Mouse (Mus musculus): ENCODE measurements around the gene Trip13. TPM values are rescaled to one million over a fixed set of nuclear protein-coding genes. Genes with fewer than 3 reads are reported as not detected.

The Trip13 gene
- polyA plus RNA-seq, 1 experiment from 2014 or later = 10.2 TPM

- Histone ChIP-seq H3K4me1 (replicated peaks) (peaks cover 20% of the 10 kb centered on the region), H3K36me3 (peaks cover 37% of the 10 kb centered on the region), H3K27ac (replicated peaks) (no peak overlapping the region), H3K9ac (no peak overlapping the region), H3K9me3 (no peaks in the 10 kb centered on the region), H3K4me2 (peak overlapping the region; percentile 87; the same call in 1 of the 2 replicates), H3K4me3 (no peak overlapping the region), H3K27me3 (no peaks in the 10 kb centered on the region)
- no peak for ATAC-seq (ENCODE audit: low FRiP score, low read depth)
- 95% methylated on average over 5 of the region's 5 CpGs for WGBS
Observed at GRCm38 (mm10) chr13:73939101-73939500, 1.5 kb upstream of the Trip13 start.

DNA sequence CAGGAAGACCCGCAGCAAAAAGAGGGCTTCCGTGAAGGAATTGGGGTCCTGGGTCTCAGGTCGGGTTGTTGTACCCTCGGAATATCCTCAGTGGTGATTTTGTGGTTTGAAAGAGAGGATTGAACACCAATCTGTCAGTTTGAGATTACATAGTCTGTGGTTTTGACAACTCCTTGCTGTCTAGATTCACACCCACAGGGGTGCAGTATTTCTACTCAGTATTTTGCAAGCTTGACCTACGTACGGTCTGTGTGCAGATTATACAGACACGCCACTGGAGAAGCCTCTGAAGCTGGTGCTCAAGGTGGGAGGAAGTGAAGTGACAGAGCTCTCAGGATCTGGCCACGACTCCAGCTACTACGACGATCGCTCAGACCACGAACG lies 585 bp upstream of the Trip13 start:
- H3K9me3 ChIP-seq = no peaks in the 10 kb centered on the region
- WGBS = 36% methylated on average over 13 of the region's 13 CpGs
- ATAC-seq (ENCODE audit: low FRiP score, low read depth) = peak; percentile 35; the same call in 1 of the 2 replicates
- peaks cover 20% of the 10 kb centered on the region for H3K4me1 ChIP-seq (replicated peaks)
- H3K4me2 ChIP-seq = peak overlapping the region; percentile 87
- peak overlapping the region; percentile 93 for H3K27ac ChIP-seq (replicated peaks)
- no peaks in the 10 kb centered on the region for H3K27me3 ChIP-seq
- peaks cover 28% of the 10 kb centered on the region for H3K36me3 ChIP-seq
- H3K4me3 ChIP-seq = peak overlapping the region; percentile 94
- peak overlapping the region; percentile 86 for H3K9ac ChIP-seq

GRCm38 (mm10) chr13:73936938-73937320 lies 655 bp downstream of the Trip13 start:
- WGBS = 15% methylated on average over 5 of the region's 5 CpGs
- H3K4me2 ChIP-seq = peak overlapping the region; percentile 87
- no peaks in the 10 kb centered on the region for H3K27me3 ChIP-seq
- peak overlapping the region; percentile 86 for H3K9ac ChIP-seq
- peaks cover 18% of the 10 kb centered on the region for H3K36me3 ChIP-seq
- H3K27ac ChIP-seq (replicated peaks) = no peak overlapping the region
- peak overlapping the region; percentile 94 for H3K4me3 ChIP-seq
- H3K4me1 ChIP-seq (replicated peaks) = peaks cover 20% of the 10 kb centered on the region
- no peaks in the 10 kb centered on the region for H3K9me3 ChIP-seq
- ATAC-seq (ENCODE audit: low FRiP score, low read depth) = no peak

- 88% methylated on average over 10 of the region's 10 CpGs for WGBS
- Histone ChIP-seq H3K4me1 (replicated peaks) (peaks cover 4% of the 10 kb centered on the region), H3K27me3 (no peaks in the 10 kb centered on the region), H3K9me3 (no peaks in the 10 kb centered on the region), H3K27ac (replicated peaks) (no peak overlapping the region), H3K4me3 (no peak overlapping the region), H3K36me3 (peaks cover 3% of the 10 kb centered on the region; the same call in 1 of the 2 replicates), H3K9ac (no peak overlapping the region), H3K4me2 (no peak overlapping the region)
- ATAC-seq (ENCODE audit: low FRiP score, low read depth) = no peak
Observed at GRCm38 (mm10) chr13:73932201-73932600, 5.4 kb downstream of the Trip13 start.

- Histone ChIP-seq H3K4me2 (no peak overlapping the region), H3K27me3 (no peaks in the 10 kb centered on the region), H3K9me3 (no peaks in the 10 kb centered on the region), H3K9ac (no peak overlapping the region), H3K27ac (replicated peaks) (no peak overlapping the region), H3K4me1 (replicated peaks) (no peaks in the 10 kb centered on the region), H3K4me3 (no peak overlapping the region), H3K36me3 (peaks cover 10% of the 10 kb centered on the region)
- WGBS = 96% methylated on average over 4 of the region's 4 CpGs
- ATAC-seq (ENCODE audit: low FRiP score, low read depth) = no peak
Observed at GRCm38 (mm10) chr13:73913066-73913465, 24.5 kb downstream of the Trip13 start.

- Histone ChIP-seq H3K4me3 (no peak overlapping the region), H3K9ac (no peak overlapping the region), H3K9me3 (no peaks in the 10 kb centered on the region), H3K27ac (replicated peaks) (no peak overlapping the region), H3K4me1 (replicated peaks) (no peaks in the 10 kb centered on the region), H3K36me3 (no peaks in the 10 kb centered on the region; the same call in 1 of the 2 replicates), H3K27me3 (no peaks in the 10 kb centered on the region), H3K4me2 (no peak overlapping the region)
- WGBS = 66% methylated on average over 2 of the region's 2 CpGs
- peak; percentile 90 for ATAC-seq (ENCODE audit: low FRiP score, low read depth)
Observed at GRCm38 (mm10) chr13:73907683-73908412, 29.7 kb downstream of the Trip13 start.

DNA sequence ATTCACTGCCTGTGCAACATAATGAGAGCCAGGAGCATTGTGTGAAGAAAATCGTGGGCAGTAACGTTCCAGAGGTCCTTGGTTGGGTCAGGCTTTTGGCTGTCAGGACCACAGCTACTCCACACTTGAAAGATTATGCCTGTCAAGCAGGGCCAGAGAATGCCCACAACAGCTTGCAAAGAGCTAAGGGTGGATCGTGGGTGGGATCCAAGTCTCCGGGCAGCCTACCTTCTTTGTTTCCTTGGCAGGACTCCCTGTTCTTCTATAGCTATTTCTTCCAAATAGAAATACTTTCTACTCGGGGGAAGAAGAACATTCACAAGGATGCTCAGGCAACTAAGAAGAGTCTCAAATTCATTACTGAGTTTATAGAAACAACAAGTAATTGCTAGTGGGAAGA lies 30.4 kb downstream of the Trip13 start:
- Histone ChIP-seq H3K4me3 (no peak overlapping the region), H3K27me3 (no peaks in the 10 kb centered on the region), H3K9ac (no peak overlapping the region), H3K4me1 (replicated peaks) (no peaks in the 10 kb centered on the region), H3K36me3 (no peaks in the 10 kb centered on the region), H3K27ac (replicated peaks) (no peak overlapping the region), H3K9me3 (no peaks in the 10 kb centered on the region), H3K4me2 (no peak overlapping the region)
- no peak for ATAC-seq (ENCODE audit: low FRiP score, low read depth)
- 73% methylated on average over 5 of the region's 5 CpGs for WGBS

- H3K9ac ChIP-seq = no peak overlapping the region
- 92% methylated on average over 3 of the region's 3 CpGs for WGBS
- no peak overlapping the region for H3K4me3 ChIP-seq
- no peak overlapping the region for H3K27ac ChIP-seq (replicated peaks)
- H3K9me3 ChIP-seq = no peaks in the 10 kb centered on the region
- no peaks in the 10 kb centered on the region for H3K27me3 ChIP-seq
- no peaks in the 10 kb centered on the region for H3K36me3 ChIP-seq
- no peak overlapping the region for H3K4me2 ChIP-seq
- no peaks in the 10 kb centered on the region for H3K4me1 ChIP-seq (replicated peaks)
- ATAC-seq (ENCODE audit: low FRiP score, low read depth) = no peak
Observed at GRCm38 (mm10) chr13:73897561-73897960, 40.0 kb downstream of the Trip13 start.

GRCm38 (mm10) chr13:73892493-73893178 lies 44.9 kb downstream of the Trip13 start:
- no peaks in the 10 kb centered on the region for H3K27me3 ChIP-seq
- no peak for ATAC-seq (ENCODE audit: low FRiP score, low read depth)
- H3K4me3 ChIP-seq = no peak overlapping the region
- H3K9ac ChIP-seq = no peak overlapping the region
- H3K4me2 ChIP-seq = no peak overlapping the region
- H3K36me3 ChIP-seq = no peaks in the 10 kb centered on the region
- 62% methylated on average over 6 of the region's 6 CpGs for WGBS
- no peak overlapping the region for H3K27ac ChIP-seq (replicated peaks)
- no peaks in the 10 kb centered on the region for H3K9me3 ChIP-seq
- no peaks in the 10 kb centered on the region for H3K4me1 ChIP-seq (replicated peaks)

DNA sequence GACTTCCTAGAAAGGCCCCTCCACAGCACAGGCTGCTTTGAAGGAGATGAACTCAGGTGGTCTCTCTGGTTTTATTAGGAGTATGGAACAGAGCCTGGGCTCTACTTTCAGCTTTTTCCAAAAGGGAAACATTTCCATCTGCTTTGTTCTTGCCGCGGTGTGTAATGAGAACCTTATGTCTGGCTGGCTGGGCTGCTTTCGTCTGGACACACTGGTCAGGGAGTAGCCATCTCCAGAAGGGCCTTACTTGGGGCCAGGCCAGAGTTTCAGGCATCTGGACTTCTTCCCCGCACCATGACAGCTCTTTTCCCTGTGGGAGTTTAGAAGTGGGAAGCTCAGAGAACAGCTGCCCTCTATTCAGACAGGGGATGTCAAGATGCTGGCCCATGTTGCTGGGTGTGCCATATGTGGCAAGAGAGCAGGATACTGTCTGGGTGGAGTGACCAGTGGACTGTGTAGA lies 50.1 kb downstream of the Trip13 start:
- WGBS = 67% methylated on average over 4 of the region's 4 CpGs
- Histone ChIP-seq H3K36me3 (no peaks in the 10 kb centered on the region), H3K27ac (replicated peaks) (no peak overlapping the region), H3K4me2 (no peak overlapping the region), H3K4me3 (no peak overlapping the region), H3K9me3 (no peaks in the 10 kb centered on the region), H3K27me3 (no peaks in the 10 kb centered on the region), H3K4me1 (replicated peaks) (no peaks in the 10 kb centered on the region), H3K9ac (no peak overlapping the region)
- no peak for ATAC-seq (ENCODE audit: low FRiP score, low read depth)

DNA sequence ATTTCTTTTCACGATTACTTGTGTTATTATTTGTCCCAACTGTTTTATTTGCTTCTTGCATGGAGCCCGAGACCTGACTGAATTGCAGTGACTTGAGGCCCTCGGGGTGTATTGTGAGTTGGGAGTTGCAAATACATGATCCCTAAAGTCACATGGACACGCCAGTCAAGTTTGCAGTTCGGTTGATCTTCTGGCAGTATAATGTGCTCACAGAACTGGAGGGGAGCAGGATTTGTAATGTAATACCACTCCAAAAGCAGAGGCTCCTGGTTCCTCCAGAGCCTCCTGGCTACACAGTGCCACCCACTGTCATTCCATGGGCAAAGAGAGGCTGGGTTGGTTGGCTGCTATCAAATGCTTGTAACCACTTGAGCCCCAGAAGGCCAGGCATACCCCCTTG lies 51.0 kb downstream of the Trip13 start:
- H3K36me3 ChIP-seq = no peaks in the 10 kb centered on the region
- H3K4me2 ChIP-seq = no peak overlapping the region
- H3K9ac ChIP-seq = no peak overlapping the region
- H3K27me3 ChIP-seq = no peaks in the 10 kb centered on the region
- no peaks in the 10 kb centered on the region for H3K4me1 ChIP-seq (replicated peaks)
- 76% methylated on average over 5 of the region's 5 CpGs for WGBS
- H3K27ac ChIP-seq (replicated peaks) = no peak overlapping the region
- H3K9me3 ChIP-seq = no peaks in the 10 kb centered on the region
- ATAC-seq (ENCODE audit: low FRiP score, low read depth) = no peak
- no peak overlapping the region for H3K4me3 ChIP-seq

- no peak for ATAC-seq (ENCODE audit: low FRiP score, low read depth)
- no peaks in the 10 kb centered on the region for H3K27me3 ChIP-seq
- H3K4me1 ChIP-seq (replicated peaks) = no peaks in the 10 kb centered on the region
- no peaks in the 10 kb centered on the region for H3K9me3 ChIP-seq
- H3K9ac ChIP-seq = no peak overlapping the region
- WGBS = 81% methylated on average over 4 of the region's 4 CpGs
- H3K4me3 ChIP-seq = no peak overlapping the region
- no peaks in the 10 kb centered on the region for H3K36me3 ChIP-seq
- H3K4me2 ChIP-seq = no peak overlapping the region
- no peak overlapping the region for H3K27ac ChIP-seq (replicated peaks)
Observed at GRCm38 (mm10) chr13:73886066-73886465, 51.5 kb downstream of the Trip13 start.
